Mouse (Mus musculus): ENCODE measurements around the gene Ikbke.
"Not testable (repeated sequence)": the region's sequence is repeated elsewhere in the genome, so short reads cannot be mapped to it uniquely, and the experiment has no call there.

Ikbke gene

DNA sequence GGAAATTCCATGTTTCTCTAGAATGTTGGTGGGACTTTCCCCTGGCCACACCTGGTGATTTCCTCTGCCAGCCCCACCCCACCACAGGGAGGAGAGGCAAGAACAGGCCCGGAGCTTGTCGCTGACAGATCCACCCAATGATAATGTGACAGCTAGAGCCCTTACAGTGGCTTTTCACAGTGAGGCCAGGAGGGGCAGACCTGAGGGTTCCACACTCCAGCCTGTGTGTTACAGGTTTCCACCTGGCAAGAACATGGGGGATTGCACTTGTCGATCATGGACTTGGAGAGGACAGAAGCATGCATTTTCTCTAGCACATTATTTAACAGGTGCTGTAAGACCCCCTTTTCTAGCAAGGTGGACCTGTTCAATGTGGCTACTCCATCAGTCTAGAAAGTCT, 874 bp upstream of the Ikbke start:
- DNase-seq: no peak

GRCm38 (mm10) chr1:131278606-131279455, 575 bp downstream of the Ikbke start:
- DNase-seq: no peak

DNA sequence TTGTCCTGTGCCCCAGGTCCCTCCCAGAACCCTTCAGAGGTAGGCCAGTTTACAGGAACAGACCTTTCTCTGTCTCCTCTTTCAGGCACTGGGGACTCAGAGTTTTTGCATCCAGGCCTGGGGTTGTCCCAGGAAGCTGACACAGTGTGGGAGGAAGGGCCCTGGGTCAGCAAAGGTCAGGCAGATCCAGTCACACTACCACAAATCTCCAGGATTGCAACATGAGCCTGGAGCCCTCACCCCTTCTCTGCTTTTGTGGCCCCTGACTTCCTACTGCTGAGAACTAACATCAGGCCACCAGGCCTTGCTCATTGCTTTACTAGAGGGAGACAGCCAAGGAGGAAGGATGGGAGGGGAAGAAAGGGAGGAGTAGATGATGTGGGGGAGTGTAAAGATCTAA, 2.6 kb downstream of the Ikbke start:
- no peak for DNase-seq

GRCm38 (mm10) chr1:131275577-131275976, 3.8 kb downstream of the Ikbke start:
- DNase-seq: no peak

GRCm38 (mm10) chr1:131274725-131275539, 4.5 kb downstream of the Ikbke start:
- no peak for DNase-seq

DNA sequence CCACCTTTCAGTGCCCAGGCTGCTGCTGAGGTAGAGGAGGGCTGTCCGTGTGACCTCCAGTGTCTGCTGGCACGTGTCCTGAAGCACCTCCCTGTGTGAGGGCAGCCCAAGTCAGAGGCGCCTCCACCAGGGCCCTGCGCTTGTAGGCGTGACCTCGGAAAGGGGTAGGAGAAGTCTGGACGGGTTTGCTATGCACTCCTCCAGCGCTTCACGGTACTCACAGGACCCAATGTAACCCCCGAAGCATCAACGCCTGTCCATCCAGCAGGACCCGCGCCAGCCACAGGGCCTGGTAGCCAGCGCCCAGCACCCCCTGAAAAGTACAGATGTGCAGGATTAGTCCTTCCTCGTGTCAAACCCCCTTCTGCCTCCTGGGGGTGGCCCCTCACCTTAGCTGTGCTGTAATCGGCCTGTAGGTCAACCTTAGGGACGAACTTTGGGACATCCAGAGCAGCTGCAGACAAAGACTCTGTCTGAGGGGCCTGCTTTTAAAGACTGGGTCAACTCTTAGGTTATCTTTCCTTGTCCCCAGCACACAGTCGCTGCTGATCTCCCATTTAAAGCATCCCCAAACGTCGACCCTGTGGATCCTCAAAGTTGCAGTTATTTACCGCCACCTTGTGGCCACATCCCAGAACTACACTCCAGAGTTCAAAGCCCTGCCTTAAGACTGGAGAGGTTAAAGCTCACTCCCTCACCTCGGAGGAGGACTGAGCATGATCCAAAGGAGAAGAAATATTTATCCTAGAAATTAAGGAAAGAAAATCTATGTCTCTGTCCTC, 9.4 kb downstream of the Ikbke start:
- DNase-seq: peak; percentile 87

GRCm38 (mm10) chr1:131268776-131269175, 10.6 kb downstream of the Ikbke start:
- DNase-seq: no peak

DNA sequence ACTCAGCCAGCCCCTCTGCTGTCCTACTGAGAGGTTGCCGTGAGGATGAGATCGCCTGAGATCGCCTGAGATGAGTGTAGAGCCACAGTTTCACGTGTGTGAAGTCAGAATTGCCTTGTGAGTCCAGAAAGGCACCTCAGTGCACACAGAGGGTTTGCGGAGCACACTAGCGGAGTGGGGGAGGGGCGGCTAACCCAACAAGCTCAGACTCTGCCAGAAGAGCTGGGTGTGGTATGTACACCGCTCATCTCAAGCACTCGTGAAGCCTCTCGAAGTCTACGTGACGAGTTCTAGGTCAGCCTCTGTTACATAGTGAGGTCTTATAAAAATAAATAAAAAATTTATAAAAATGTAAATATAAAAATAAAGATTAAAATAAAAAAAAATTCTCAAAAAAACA, 15.5 kb downstream of the Ikbke start:
- DNase-seq: no peak

GRCm38 (mm10) chr1:131260309-131260656, 19.1 kb downstream of the Ikbke start:
- peak; percentile 81 for DNase-seq

- no peak for DNase-seq
These were observed 19.6 kb downstream of the Ikbke start for GRCm38 (mm10) chr1:131259632-131260308.

DNA sequence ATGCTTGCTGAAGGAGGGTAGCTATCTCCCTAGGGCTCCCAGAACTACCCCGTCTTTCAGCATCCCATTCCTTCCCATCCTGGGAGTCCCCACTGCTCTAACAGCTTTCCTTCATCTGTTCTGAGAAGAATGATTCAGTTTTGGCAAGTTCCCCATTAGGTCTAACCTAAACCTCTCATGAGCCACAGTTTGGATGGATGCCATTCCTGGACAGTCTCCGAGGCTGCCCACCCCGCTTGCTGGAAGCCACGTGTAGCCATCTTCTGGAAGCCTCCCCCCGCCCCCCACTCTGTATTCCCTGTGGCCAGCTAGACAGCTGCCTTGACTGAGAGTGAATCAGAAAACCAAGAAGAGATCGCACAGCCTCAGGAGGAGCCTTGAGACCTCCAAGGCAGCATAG, 22.1 kb downstream of the Ikbke start:
- no peak for DNase-seq

DNA sequence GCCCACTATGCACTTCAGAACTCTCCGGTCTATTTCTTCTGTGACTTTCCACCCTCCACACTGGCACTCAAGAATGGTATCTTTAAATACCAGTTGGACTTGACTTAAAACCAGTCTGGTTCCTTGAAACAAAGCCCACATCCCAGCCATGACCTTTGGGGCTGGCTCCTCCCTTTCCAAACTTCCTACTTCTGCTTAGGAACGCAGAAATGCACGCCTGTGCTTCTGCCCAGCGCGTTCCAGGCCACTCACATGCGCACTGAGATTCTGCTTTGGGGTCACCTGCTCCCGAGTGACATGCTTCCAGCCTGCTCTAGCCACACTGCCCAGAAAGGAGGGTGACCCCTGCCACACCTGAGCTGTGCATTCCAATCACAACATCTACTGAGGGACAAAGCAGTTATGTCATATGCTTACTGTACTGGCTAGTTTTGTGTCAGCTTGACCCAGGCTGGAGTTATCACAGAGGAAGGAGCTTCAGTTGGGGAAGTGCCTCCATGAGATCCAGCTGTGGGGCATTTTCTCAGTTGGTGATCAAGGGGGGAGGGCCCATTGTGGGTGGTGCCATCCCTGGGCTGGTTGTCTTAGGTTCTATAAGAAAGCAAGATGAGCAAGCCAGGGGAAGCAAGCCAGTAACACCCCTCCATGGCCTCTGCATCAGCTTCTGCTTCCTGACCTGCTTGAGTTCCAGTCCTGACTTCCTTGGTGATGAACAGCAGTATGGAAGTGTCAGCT, 26.7 kb downstream of the Ikbke start:
- DNase-seq: not testable (repeated sequence)

DNA sequence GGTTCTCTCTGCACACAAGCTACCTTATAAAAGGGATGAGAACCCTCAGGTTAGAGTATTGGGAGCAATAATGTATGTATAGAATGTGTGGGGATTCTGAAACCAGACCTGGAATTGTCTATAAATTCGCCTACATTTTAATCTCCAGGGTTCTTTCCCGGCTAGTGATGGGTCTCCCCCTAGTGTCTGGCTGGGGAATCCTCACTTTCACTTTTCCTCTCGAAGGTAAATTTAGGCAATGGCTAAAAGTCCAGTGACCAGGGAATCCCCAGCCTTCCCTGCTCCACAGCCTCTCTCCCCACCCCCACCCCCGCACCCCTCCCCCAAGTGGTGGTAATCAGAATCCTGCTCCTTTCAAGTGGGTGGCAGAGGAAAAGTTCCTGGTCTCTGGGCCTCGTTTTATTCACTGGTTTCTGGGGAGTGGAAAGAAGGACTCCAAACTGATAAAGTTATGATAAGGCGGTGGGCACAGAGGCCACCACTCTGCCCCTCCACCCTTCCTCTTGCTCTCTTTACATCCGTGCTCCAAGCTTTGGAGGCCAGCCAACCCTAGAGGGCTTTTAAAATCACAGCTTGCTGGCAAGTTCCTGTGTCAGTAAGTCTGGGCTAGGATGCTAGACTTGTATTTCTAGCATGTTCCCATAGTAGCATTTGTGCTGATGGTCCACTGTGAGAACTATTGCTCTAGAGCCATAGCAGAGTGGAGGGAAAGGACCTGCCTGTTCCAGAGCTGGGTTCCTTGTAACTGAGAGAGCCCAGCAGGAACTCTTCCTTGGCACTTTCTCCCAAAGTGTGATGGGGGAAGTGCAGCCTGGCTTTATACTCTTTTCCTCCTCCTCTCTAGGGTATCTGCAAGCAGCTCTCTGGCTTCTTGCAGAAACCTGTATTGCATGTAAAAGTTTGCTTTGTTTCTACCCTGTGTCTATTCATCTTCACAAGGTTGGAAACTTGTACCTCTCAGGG, 32.7 kb downstream of the Ikbke start:
- DNase-seq: peak; percentile 71

- DNase-seq: peak; percentile 49
These were observed 33.5 kb downstream of the Ikbke start for GRCm38 (mm10) chr1:131245926-131246325.

- DNase-seq: peak; percentile 76
These were observed 34.1 kb downstream of the Ikbke start, which contains the start of gene Rassf5 for GRCm38 (mm10) chr1:131245089-131245856. Gene Rassf5 (minus strand): TSS chr1:131245258.

DNA sequence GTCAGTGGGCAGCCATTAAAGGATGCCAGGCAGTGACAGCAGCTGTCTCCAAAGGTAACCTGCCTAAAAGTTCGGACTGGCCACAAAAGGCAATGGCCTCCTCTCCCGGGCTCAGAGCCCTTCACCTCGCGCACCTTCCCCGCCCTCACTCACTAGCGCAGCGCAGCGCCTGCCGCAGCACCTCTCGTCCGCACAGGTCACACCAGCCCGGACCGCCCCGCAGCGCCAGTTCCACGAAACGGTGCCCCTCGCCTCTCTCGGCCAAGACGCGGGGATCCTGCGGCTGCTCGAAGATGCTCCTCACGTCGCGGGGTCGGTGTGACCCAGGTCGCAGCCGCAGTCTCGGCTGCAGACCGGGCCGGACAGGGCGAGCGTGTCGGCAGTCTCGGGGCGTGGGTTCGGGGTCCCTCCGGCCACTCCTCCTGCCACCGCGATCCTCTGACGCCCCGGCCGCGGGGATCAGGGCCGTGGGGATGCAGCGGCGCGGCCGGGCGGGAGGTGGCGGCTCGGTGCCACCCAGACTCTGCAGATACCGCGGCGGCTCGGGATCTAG, 34.8 kb downstream of the Ikbke start:
- DNase-seq: no peak

DNA sequence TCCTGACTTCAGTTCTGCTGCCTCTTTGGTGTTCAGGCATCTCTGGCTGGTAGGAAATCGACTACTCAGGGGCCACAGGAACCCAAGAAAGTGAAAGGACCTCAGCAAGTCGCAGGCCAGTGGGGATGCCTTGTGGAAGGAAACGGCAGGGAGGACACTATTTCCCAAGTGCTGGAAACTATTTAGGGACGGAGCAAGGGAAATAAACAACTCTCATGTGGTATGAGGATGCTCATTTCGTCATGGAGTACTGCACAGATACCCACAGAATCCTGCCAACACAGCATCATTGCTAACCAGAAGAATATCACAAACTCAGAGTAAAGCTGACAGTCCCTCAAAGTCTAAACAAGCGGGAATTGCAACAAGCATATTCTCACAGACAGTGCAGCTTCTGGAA, 36.5 kb downstream of the Ikbke start:
- DNase-seq: no peak

DNA sequence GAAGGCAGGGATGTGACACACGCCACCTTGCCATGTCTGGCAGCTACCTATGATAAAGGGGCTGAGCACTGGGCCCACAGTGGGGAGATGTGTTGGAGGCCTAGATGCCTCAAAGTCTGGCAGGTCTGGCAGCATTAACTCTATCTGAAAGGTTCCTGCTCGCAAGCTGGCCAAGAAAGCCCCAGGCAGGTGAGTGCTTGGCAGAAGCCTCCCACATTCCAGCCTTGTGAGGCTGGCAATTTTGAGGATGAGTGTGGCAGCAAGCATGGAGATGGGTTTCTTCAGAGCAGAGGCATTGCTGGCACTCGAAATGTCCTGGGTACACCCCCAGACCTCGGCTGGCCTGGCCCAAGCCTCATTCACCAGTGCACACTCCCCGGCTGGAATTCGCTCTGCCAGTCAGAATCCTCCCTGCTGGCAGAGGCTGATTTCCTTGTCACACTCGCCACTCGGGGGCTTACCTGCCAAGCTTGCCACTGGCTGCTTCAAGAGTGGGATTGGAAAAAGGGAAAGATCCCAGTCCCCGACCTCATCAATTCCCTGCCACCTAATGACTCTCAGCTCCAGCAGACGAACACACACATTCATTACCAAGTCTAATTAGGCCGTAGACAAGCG, 39.7 kb downstream of the Ikbke start:
- DNase-seq: no peak

- DNase-seq: no peak
These were observed 40.5 kb downstream of the Ikbke start for GRCm38 (mm10) chr1:131238931-131239381.
